Mouse (Mus musculus) intestine, postnatal 0 days (tissue): ENCODE measurements at regions not wholly inside any gene's neighbourhood (a gene's known extent, or its start where the extent isn't known, plus 50 kb on each side); places are given as distances from the start of the nearest gene placed in this dataset.

ENCODE experiments used
- ATAC-seq: fragments of 200-750 bp; cut with Nextera tagmentation; 2 replicates; pipeline ENCODE4 v1.8.0; 2017; ENCODE audit warnings: mild to moderate bottlenecking, moderate TSS enrichment, moderate library complexity
- H3K27ac ChIP-seq: fragments of 300-500 bp; sonication (generic); 2 replicates; pipeline ENCODE4 v1.5.1; 2014; ENCODE audit warnings: mild to moderate bottlenecking, low read depth, low read length, moderate library complexity
- H3K27me3 ChIP-seq: fragments of 300-500 bp; sonication (generic); replicated peaks from 2 replicates; pipeline ENCODE4 v1.6.1; 2014; ENCODE audit warnings: low read length, mixed read lengths; ENCODE audit not compliant: control insufficient read depth, insufficient read depth
- H3K36me3 ChIP-seq: fragments of 300-500 bp; sonication (generic); 2 replicates; pipeline ENCODE4 v1.6.1; 2014; ENCODE audit warnings: mild to moderate bottlenecking, moderate library complexity; ENCODE audit not compliant: control insufficient read depth, insufficient read depth
- H3K4me1 ChIP-seq: fragments of 300-500 bp; sonication (generic); replicated peaks from 2 replicates; pipeline ENCODE4 v1.6.1; 2014; ENCODE audit warnings: antibody characterized with exemption, low read length, mixed read lengths; ENCODE audit not compliant: control insufficient read depth, insufficient read depth
- H3K4me2 ChIP-seq: fragments of 300-500 bp; sonication (generic); replicated peaks from 2 replicates; pipeline ENCODE4 v1.6.1; 2014; ENCODE audit warnings: low read depth, mild to moderate bottlenecking, moderate library complexity
- H3K4me3 ChIP-seq: fragments of 300-500 bp; sonication (generic); 2 replicates; pipeline ENCODE4 v1.5.1; 2014; ENCODE audit warnings: low read depth, low read length
- H3K9ac ChIP-seq: fragments of 300-500 bp; sonication (generic); 2 replicates; pipeline ENCODE4 v1.6.1; 2014; ENCODE audit warnings: mild to moderate bottlenecking, low read depth, low read length
- H3K9me3 ChIP-seq: fragments of 300-500 bp; sonication (generic); 2 replicates; pipeline ENCODE4 v1.6.1; 2016; ENCODE audit warnings: mixed run types; ENCODE audit not compliant: control insufficient read depth
- CTCF ChIP-seq: sonication (generic); IDR thresholded peaks from 2 replicates; pipeline ENCODE4 v1.5.1; 2016; ENCODE audit warnings: low read depth, mild to moderate bottlenecking, control low read depth, antibody characterized with exemption, moderate library complexity
- WGBS: fragments of 180-500 bp; shearing (Covaris S2); extraction: QIAGEN DNeasy Blood & Tissue Kit; methylation state at CpG from one replicate; pipeline ENCODE4 v1.1.7; 2014; 5-methylcytosine and 5-hydroxymethylcytosine counted together

GRCm38 (mm10) chr4:8309241-8309987 lies 70.6 kb upstream of the Car8 start:
- H3K27ac ChIP-seq = peak overlapping the region; percentile 35; the same call in 1 of the 2 replicates

GRCm38 (mm10) chr4:8292563-8292962 lies 53.7 kb upstream of the Car8 start:
- no peak overlapping the region for H3K4me2 ChIP-seq
- H3K9ac ChIP-seq = no peak overlapping the region
- H3K4me1 ChIP-seq = no peaks in the 10 kb centered on the region
- 97% methylated on average over 1 of the region's 1 CpGs for WGBS
- no peaks in the 10 kb centered on the region for H3K27me3 ChIP-seq
- H3K36me3 ChIP-seq = no peaks in the 10 kb centered on the region
- H3K4me3 ChIP-seq = no peak overlapping the region
- no peak for TF ChIP-seq CTCF
- no peak overlapping the region for H3K27ac ChIP-seq
- H3K9me3 ChIP-seq = no peaks in the 10 kb centered on the region
- no peak for ATAC-seq

More at GRCm38 (mm10) chr4:8309241-8309987, 70.6 kb upstream of the Car8 start:
- Histone ChIP-seq H3K4me3 (no peak overlapping the region), H3K9ac (no peak overlapping the region), H3K4me1 (peaks cover 3% of the 10 kb centered on the region; the same call in 1 of the 2 replicates), H3K36me3 (no peaks in the 10 kb centered on the region), H3K9me3 (no peaks in the 10 kb centered on the region), H3K27me3 (no peaks in the 10 kb centered on the region), H3K4me2 (no peak overlapping the region; the same call in 1 of the 2 replicates)
- WGBS = 54% methylated on average over 10 of the region's 10 CpGs
- ATAC-seq = peak; percentile 95
- TF ChIP-seq CTCF = no peak

- WGBS = 71% methylated on average over 11 of the region's 11 CpGs
- Histone ChIP-seq H3K36me3 (no peaks in the 10 kb centered on the region), H3K27ac (no peak overlapping the region), H3K4me2 (no peak overlapping the region), H3K9ac (no peak overlapping the region), H3K27me3 (no peaks in the 10 kb centered on the region), H3K4me1 (no peaks in the 10 kb centered on the region), H3K9me3 (no peaks in the 10 kb centered on the region), H3K4me3 (no peak overlapping the region)
- no peak for ATAC-seq
- no peak for TF ChIP-seq CTCF
Measured at GRCm38 (mm10) chr4:8291528-8292492, 53.0 kb upstream of the Car8 start.

- no peak overlapping the region for H3K9ac ChIP-seq
- H3K9me3 ChIP-seq = no peaks in the 10 kb centered on the region
- no peak overlapping the region for H3K4me3 ChIP-seq
- TF ChIP-seq CTCF = no peak
- H3K27ac ChIP-seq = no peak overlapping the region
- 84% methylated on average over 5 of the region's 5 CpGs for WGBS
- no peak for ATAC-seq
- H3K27me3 ChIP-seq = no peaks in the 10 kb centered on the region
- H3K4me1 ChIP-seq = no peaks in the 10 kb centered on the region
- no peak overlapping the region for H3K4me2 ChIP-seq
- no peaks in the 10 kb centered on the region for H3K36me3 ChIP-seq
Measured at GRCm38 (mm10) chr4:8289901-8290300, 51.1 kb upstream of the Car8 start.
